Mouse (Mus musculus) 3134 (cell line): ENCODE measurements around the gene Rtca.

ENCODE experiments used
- DNase-seq: peaks from one replicate; pipeline ENCODE4 v3.0.0-alpha.2; 2011; ENCODE audit warnings: low spot score; ENCODE audit not compliant: insufficient read length; ENCODE audit errors: extremely low read depth

The Rtca gene

GRCm38 (mm10) chr3:116507772-116508351, at the start of gene Rtca:
TSS of gene Rtca (minus strand) at chr3:116508208.
- DNase-seq = peak; percentile 96

- DNase-seq = no peak
Measured at GRCm38 (mm10) chr3:116551362-116551761, 43.4 kb upstream of the Rtca start.

GRCm38 (mm10) chr3:116547430-116547829, 39.4 kb upstream of the Rtca start:
- DNase-seq = no peak

- no peak for DNase-seq
Measured at GRCm38 (mm10) chr3:116542532-116542931, 34.5 kb upstream of the Rtca start.

GRCm38 (mm10) chr3:116542070-116542469, 34.1 kb upstream of the Rtca start:
- DNase-seq = no peak

- DNase-seq = no peak
Measured at GRCm38 (mm10) chr3:116537200-116537573, 29.2 kb upstream of the Rtca start.

- DNase-seq = no peak
Measured at GRCm38 (mm10) chr3:116536428-116537199, 28.6 kb upstream of the Rtca start.

GRCm38 (mm10) chr3:116530826-116531225, 22.8 kb upstream of the Rtca start:
- DNase-seq = no peak

- DNase-seq = no peak
Measured at GRCm38 (mm10) chr3:116529741-116530140, 21.7 kb upstream of the Rtca start.

- no peak for DNase-seq
Measured at GRCm38 (mm10) chr3:116520141-116520761, 12.2 kb upstream of the Rtca start.

GRCm38 (mm10) chr3:116512904-116513716, 5.1 kb upstream of the Rtca start, which contains the start of gene Dbt:
TSS of gene Dbt (plus strand) at chr3:116513070.
- DNase-seq = peak; percentile 86

- no peak for DNase-seq
Measured at GRCm38 (mm10) chr3:116512151-116512903, 4.3 kb upstream of the Rtca start.

GRCm38 (mm10) chr3:116495671-116496070, 12.3 kb downstream of the Rtca start:
- DNase-seq = no peak

GRCm38 (mm10) chr3:116493658-116494057, 14.3 kb downstream of the Rtca start:
- no peak for DNase-seq

- DNase-seq = no peak
Measured at GRCm38 (mm10) chr3:116491923-116492454, 16.0 kb downstream of the Rtca start.

- no peak for DNase-seq
Measured at GRCm38 (mm10) chr3:116490920-116491319, 17.1 kb downstream of the Rtca start.

GRCm38 (mm10) chr3:116483271-116483670, 24.7 kb downstream of the Rtca start:
- no peak for DNase-seq

GRCm38 (mm10) chr3:116482724-116483123, 25.3 kb downstream of the Rtca start:
- no peak for DNase-seq

- DNase-seq = no peak
Measured at GRCm38 (mm10) chr3:116480937-116481336, 27.1 kb downstream of the Rtca start.

- DNase-seq = no peak
Measured at GRCm38 (mm10) chr3:116480119-116480518, 27.9 kb downstream of the Rtca start.
